Mouse (Mus musculus): Measurements from ENCODE around the gene Jhy.

Jhy gene

DNA sequence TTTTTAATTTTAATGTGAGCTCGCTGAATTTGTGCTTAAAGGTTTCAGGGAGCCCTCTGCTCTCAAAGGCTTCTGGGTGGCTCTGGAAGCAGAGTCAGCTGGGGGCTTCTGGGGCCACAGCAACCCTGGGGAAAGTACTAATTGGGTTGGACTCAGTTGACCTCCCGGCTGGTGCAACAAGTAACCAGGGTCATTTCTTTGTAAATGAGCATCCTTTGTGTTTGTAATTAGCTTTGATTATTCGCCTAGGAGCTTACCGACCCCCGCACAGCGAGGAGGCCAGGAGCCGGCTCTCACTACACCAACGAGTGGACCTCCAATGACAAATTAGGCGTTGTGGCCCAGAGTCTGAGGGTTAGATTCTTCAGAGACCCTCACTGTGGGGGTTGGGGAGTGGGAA is 104.7 kb downstream of the Jhy start:
- DNase-seq (ENCODE audit: extremely low read depth, low read depth, low spot score) = no peak

- DNase-seq (ENCODE audit: extremely low read depth, low read depth, low spot score) = no peak
Observed at GRCm38 (mm10) chr9:40858461-40859160, 105.3 kb downstream of the Jhy start.

GRCm38 (mm10) chr9:40851515-40851914 is 112.4 kb downstream of the Jhy start:
- DNase-seq (ENCODE audit: extremely low read depth, low read depth, low spot score) = no peak
